In the genomic region with DNA sequence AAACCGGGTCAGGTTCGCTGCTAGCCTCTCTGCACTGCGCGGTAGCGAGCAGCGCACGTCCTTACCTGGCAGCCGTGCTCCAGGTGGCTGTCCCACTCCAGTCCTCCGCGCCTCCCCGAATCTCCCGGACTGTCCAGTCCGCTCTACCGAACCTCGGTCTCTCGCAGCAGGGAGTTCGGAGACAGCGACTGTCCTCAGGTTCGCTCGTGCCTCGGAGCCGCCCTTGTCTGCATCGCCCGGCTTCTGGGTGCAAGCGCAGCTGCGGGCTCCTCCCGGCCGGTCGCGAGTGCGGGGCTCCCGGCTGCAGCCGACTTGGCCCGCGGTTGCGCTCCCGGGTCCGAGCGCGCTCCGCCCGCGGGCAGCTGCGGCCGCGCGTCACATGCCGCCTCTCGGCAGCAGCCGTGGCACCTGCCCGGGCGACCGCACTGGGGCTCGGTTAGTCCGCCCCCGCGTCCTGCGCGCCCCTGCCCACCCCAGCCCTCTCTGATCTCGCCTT, we compare ENCODE assay signal across 8 mouse cellular contexts. TPM values are rescaled to one million over a fixed set of nuclear protein-coding genes. Genes with fewer than 3 reads are reported as not detected.
A peak's percentile ranks its signal among the peaks of the same experiment; 100 is the strongest.
DNase-seq lines count a peak whose midpoint lies in the region; ATAC-seq and TF ChIP-seq lines count a peak whose summit lies in the region.

No protein-coding gene starts in this region.

- peaks cover 50% of the 10 kb centered on the region for H3K27me3 ChIP-seq in heart, embryonic 13.5 days (replicated peaks)

- WGBS in heart, embryonic 13.5 days = 1% methylated on average over 55 of the region's 60 CpGs

- peak; percentile 13; the same call in 1 of the 2 replicates for ATAC-seq in common myeloid progenitor, adult 5-6 weeks (replicated peaks; ENCODE audit: low read depth, poor library complexity, severe bottlenecking)
- ATAC-seq in heart, embryonic 13.5 days (ENCODE audit: extremely low read depth, insufficient number of reproducible peaks, low FRiP score, low TSS enrichment) = no peak

- no peaks in the 10 kb centered on the region for H3K9me3 ChIP-seq in heart, embryonic 13.5 days

- peak overlapping the region; percentile 78 for H3K9ac ChIP-seq in heart, embryonic 13.5 days

- TF ChIP-seq CTCF in layer of hippocampus, adult 2 months (conservative IDR thresholded peaks at IDR 0.05) = no peak

- H3K36me3 ChIP-seq in heart, embryonic 13.5 days = no peaks in the 10 kb centered on the region

- DNase-seq in layer of hippocampus, adult 2 months (ENCODE audit: low spot score in 2 of 2) = peak in 1 of 2 experiments; percentile 13
- no peak for DNase-seq in layer of hippocampus, adult 9-11 months
- peak; percentile 35 to 54 for DNase-seq in kidney, postnatal 4 days
- peak; percentile 17 for DNase-seq in lung, postnatal 14 days
- DNase-seq in right cerebral cortex, postnatal 4 days = peak; percentile 15
- DNase-seq in urinary bladder, postnatal 10 days (ENCODE audit: low spot score) = no peak

- peak overlapping the region; percentile 70 for H3K4me3 ChIP-seq in layer of hippocampus, adult 2 months
- H3K4me3 ChIP-seq in heart, embryonic 13.5 days = peak overlapping the region; percentile 68

- H3K4me1 ChIP-seq in heart, embryonic 13.5 days = peaks cover 9% of the 10 kb centered on the region

- peak overlapping the region; percentile 99 for H3K4me2 ChIP-seq in heart, embryonic 13.5 days

- peak overlapping the region; percentile 84 for H3K27ac ChIP-seq in layer of hippocampus, adult 2 months
- H3K27ac ChIP-seq in heart, embryonic 13.5 days (replicated peaks) = no peak overlapping the region

RNA-seq across cellular contexts. Expression of gene Chrm3, which starts 0.4 kb away (rescaled TPM):
- 10 to 100 TPM; 43.0 to 49.6 TPM for total RNA-seq in layer of hippocampus, adult 2 months (2021)
- total RNA-seq in common myeloid progenitor, adult 5-6 weeks (2017) = not detected in 2 replicates
- 0.43 and 0.70 TPM in 2 replicates for polyA plus RNA-seq in heart, embryonic 13.5 days (2015; fragmentation: Nextera tagmentation; extraction: Ambion mirVana)

Comparison
In these comparisons a context has a peak if more than half of its experiments do, and no peak if none do; other contexts are left out.
1. DNase-seq: peak in kidney, postnatal 4 days (2 of 2), lung, postnatal 14 days (single experiment) and right cerebral cortex, postnatal 4 days (single experiment); none in layer of hippocampus, adult 9-11 months (single experiment) and urinary bladder, postnatal 10 days (single experiment).
2. RNA of gene Chrm3, which starts 0.4 kb away (total RNA-seq): 43.0 to 49.6 TPM in layer of hippocampus, adult 2 months; not detected in common myeloid progenitor, adult 5-6 weeks; every median in the first group is over 10 times any median in the second.